Mouse (Mus musculus) stomach, postnatal 0 days (tissue): ENCODE measurements around the gene Grm1. TPM values are rescaled to one million over a fixed set of nuclear protein-coding genes. Genes with fewer than 3 reads are reported as not detected.

Source experiments
- ATAC-seq: fragments of 200-750 bp; cut with Nextera tagmentation; 2 replicates; pipeline ENCODE4 v1.8.0; 2017; ENCODE audit not compliant: low FRiP score, low TSS enrichment
- DNase-seq: peaks from one replicate; pipeline ENCODE4 v3.0.0-alpha.2; 2016; ENCODE audit warnings: low spot score
- H3K27ac ChIP-seq: fragments of 300-500 bp; sonication (generic); replicated peaks from 2 replicates; pipeline ENCODE4 v1.5.1; 2014; ENCODE audit warnings: mild to moderate bottlenecking, control low read depth
- H3K27me3 ChIP-seq: fragments of 300-500 bp; sonication (generic); 2 replicates; pipeline ENCODE4 v1.6.1; 2014; ENCODE audit warnings: low read length; ENCODE audit not compliant: control insufficient read depth, insufficient read depth
- H3K36me3 ChIP-seq: fragments of 300-500 bp; sonication (generic); 2 replicates; pipeline ENCODE4 v1.6.1; 2014; ENCODE audit warnings: low read length, mixed read lengths; ENCODE audit not compliant: control insufficient read depth, insufficient read depth
- H3K4me1 ChIP-seq: fragments of 300-500 bp; sonication (generic); replicated peaks from 2 replicates; pipeline ENCODE4 v1.6.1; 2014; ENCODE audit warnings: antibody characterized with exemption; ENCODE audit not compliant: control insufficient read depth, insufficient read depth
- H3K4me2 ChIP-seq: fragments of 300-500 bp; sonication (generic); replicated peaks from 2 replicates; pipeline ENCODE4 v1.6.1; 2014; ENCODE audit warnings: low read depth, mild to moderate bottlenecking, control low read depth, moderate library complexity
- H3K4me3 ChIP-seq: fragments of 300-500 bp; sonication (generic); 2 replicates; pipeline ENCODE4 v1.5.1; 2014; ENCODE audit warnings: low read depth, low read length, control low read depth
- H3K9ac ChIP-seq: fragments of 300-500 bp; sonication (generic); 2 replicates; pipeline ENCODE4 v1.6.1; 2014; ENCODE audit warnings: mild to moderate bottlenecking, low read length, control low read depth, mixed read lengths
- H3K9me3 ChIP-seq: fragments of 300-500 bp; sonication (generic); 2 replicates; pipeline ENCODE4 v1.6.1; 2016; ENCODE audit warnings: low read length; ENCODE audit not compliant: control insufficient read depth
- CTCF ChIP-seq: IDR thresholded peaks from 2 replicates; pipeline ENCODE4 v1.5.1; 2016; ENCODE audit warnings: antibody characterized with exemption, low read depth, mild to moderate bottlenecking, moderate library complexity
- EP300 ChIP-seq: optimal IDR thresholded peaks from 2 replicates; pipeline ENCODE3; 2016; ENCODE audit warnings: antibody characterized with exemption
- WGBS: fragments of 180-500 bp; shearing (Covaris S2); extraction: QIAGEN DNeasy Blood & Tissue Kit; methylation state at CpG from one replicate; pipeline ENCODE4 v1.1.7; 2014; 5-methylcytosine and 5-hydroxymethylcytosine counted together
- polyA plus RNA-seq: library from polyadenylated mRNA; unstranded; fragments of >200 nt; fragmentation: Nextera tagmentation; extraction: Ambion mirVana; gene quantifications from 2 replicates; pipeline ENCODE4 v1.2.1, GENCODE M21; 2015

Grm1 gene
- polyA plus RNA-seq, 1 experiment from 2014 or later, result not detected

DNA sequence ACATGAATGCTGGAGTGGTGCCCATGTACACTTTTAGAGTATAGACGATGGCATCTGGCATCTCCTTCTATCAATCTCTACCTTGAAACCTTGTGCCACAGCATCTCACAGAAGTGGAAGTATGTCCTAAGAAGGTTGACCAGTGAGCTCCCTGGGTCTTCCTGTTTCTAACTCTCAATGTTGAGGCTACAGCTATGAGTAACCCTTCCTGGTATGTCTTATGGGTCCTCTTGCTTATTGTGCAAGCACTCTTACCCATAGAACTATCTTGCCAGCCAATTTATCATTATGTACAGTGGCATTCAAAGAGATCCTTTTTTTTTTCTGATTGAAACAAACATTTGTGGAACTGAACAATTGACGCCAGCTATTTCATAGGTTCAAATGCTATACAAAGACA is 340.0 kb downstream of the Grm1 start:
- Histone ChIP-seq H3K9me3 (no peaks in the 10 kb centered on the region), H3K27me3 (no peaks in the 10 kb centered on the region), H3K36me3 (no peaks in the 10 kb centered on the region), H3K4me1 (no peaks in the 10 kb centered on the region), H3K9ac (no peak overlapping the region), H3K27ac (no peak overlapping the region), H3K4me3 (no peak overlapping the region), H3K4me2 (no peak overlapping the region)
- TF ChIP-seq CTCF (no peak), EP300 (no peak)
- no peak for ATAC-seq
- WGBS, result 92% methylated on average over 2 of the region's 2 CpGs
- no peak for DNase-seq

DNA sequence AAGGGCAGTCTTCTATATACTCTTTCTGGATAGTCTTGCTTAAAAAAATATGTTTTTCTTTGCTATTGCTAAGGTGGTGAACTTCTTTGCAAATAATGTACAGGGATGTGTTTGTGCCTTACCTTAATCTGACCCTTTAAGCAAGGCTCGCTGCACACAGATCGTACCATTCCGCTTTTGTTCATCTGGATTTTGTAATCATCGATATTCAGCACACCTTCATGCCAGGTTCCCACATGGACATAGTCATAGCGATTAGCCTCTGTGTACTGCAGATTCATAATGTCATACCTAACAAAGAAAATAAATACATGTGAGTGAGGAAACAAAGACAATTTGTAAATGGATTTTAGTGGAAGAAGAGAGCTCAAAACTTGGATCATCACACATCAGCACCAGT is 340.8 kb downstream of the Grm1 start:
- no peak for DNase-seq
- no peak overlapping the region for H3K27ac ChIP-seq
- H3K36me3 ChIP-seq, result no peaks in the 10 kb centered on the region
- H3K4me1 ChIP-seq, result no peaks in the 10 kb centered on the region
- H3K4me2 ChIP-seq, result no peak overlapping the region
- no peak overlapping the region for H3K4me3 ChIP-seq
- H3K9me3 ChIP-seq, result no peaks in the 10 kb centered on the region
- WGBS, result 88% methylated on average over 5 of the region's 5 CpGs
- no peak overlapping the region for H3K9ac ChIP-seq
- no peak for ATAC-seq
- no peak for TF ChIP-seq EP300
- no peak for TF ChIP-seq CTCF
- H3K27me3 ChIP-seq, result no peaks in the 10 kb centered on the region

DNA sequence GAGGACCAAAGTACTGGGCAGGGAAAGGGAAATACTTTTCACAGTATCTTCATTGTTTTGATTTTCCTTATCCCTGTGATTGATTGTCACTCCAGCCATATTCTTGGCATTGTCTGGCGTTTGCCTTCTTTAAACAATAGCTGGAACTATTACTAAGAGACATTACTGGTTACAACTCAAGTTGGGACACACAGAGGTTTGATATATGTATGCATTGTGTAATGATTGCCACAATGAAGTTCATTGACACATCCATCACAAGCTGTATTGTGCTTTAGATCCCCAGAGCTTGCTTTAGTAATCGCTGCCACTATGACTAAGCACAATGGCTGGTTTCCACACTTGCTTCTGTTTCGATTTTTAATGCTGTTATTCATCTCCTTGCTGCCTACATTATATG is 341.4 kb downstream of the Grm1 start:
- no peak for ATAC-seq

DNA sequence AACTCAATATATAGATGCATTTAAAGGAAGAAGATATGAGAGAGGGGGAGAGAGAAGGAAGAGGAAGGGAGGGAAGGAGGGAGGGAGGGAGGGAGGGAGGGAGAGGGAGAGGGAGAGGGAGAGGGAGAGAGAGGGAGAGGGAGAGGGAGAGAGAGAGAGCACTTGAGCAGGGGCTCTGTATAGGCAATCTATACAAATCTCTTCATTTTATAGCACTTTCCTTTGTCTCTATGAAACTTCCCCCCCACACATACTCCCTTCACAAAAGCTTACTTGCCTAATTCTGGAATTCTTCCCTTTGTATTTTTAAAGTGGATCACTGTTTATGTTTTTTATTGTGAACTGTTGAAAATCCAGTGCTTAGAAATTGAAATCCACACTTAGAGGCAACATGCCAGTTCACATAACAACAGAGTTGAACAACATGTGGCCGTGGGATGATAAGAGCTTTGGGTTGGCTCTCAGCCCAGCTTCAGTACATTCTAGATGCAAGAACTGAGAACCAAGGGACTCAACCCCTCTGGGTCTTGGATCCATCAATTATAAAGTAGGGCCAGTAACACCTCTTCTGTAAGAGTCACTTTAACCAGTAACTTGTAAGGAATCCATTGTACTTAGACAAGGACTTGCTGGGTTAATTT is 345.0 kb downstream of the Grm1 start:
- Histone ChIP-seq H3K4me1 (no peaks in the 10 kb centered on the region), H3K27me3 (no peaks in the 10 kb centered on the region), H3K9me3 (no peaks in the 10 kb centered on the region), H3K27ac (no peak overlapping the region), H3K9ac (no peak overlapping the region), H3K4me2 (no peak overlapping the region), H3K4me3 (no peak overlapping the region), H3K36me3 (no peaks in the 10 kb centered on the region)
- no peak for DNase-seq
- 34% methylated on average over 1 of the region's 1 CpGs for WGBS
- TF ChIP-seq CTCF (no peak), EP300 (no peak)
- no peak for ATAC-seq

More for the DNA sequence above, 341.4 kb downstream of the Grm1 start:
- Histone ChIP-seq H3K4me3 (no peak overlapping the region), H3K27me3 (no peaks in the 10 kb centered on the region), H3K27ac (no peak overlapping the region), H3K36me3 (no peaks in the 10 kb centered on the region), H3K4me1 (no peaks in the 10 kb centered on the region), H3K9ac (no peak overlapping the region), H3K4me2 (no peak overlapping the region), H3K9me3 (no peaks in the 10 kb centered on the region)
- no peak for DNase-seq
- TF ChIP-seq CTCF (no peak), EP300 (no peak)
- WGBS, result 61% methylated on average over 3 of the region's 3 CpGs

DNA sequence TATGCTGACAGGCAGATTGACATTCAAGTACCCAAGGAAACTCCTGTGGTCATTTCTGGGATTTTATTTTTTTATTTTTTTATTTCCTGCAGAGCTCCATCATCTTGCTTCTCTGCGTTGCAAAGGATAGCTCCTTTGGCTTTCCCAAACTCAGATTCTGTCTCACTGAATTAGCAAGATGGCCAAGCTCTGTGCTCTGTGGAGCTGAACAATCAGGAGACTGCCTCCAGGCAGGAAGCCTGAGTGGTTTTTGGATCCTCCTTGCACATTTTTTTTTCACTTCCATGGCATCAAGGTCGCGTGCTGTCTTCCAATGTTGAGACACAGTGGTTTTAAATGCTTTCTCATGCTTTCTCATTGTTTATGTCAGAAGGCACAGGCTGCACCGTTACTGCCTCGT is 347.6 kb downstream of the Grm1 start:
- DNase-seq (no peak), ATAC-seq (no peak)
- no peak overlapping the region for H3K4me3 ChIP-seq
- H3K27me3 ChIP-seq, result no peaks in the 10 kb centered on the region
- H3K4me1 ChIP-seq, result no peaks in the 10 kb centered on the region
- H3K9me3 ChIP-seq, result no peaks in the 10 kb centered on the region
- TF ChIP-seq EP300 (no peak), CTCF (no peak)
- no peaks in the 10 kb centered on the region for H3K36me3 ChIP-seq
- no peak overlapping the region for H3K4me2 ChIP-seq
- no peak overlapping the region for H3K27ac ChIP-seq
- H3K9ac ChIP-seq, result no peak overlapping the region
- 42% methylated on average over 5 of the region's 5 CpGs for WGBS

DNA sequence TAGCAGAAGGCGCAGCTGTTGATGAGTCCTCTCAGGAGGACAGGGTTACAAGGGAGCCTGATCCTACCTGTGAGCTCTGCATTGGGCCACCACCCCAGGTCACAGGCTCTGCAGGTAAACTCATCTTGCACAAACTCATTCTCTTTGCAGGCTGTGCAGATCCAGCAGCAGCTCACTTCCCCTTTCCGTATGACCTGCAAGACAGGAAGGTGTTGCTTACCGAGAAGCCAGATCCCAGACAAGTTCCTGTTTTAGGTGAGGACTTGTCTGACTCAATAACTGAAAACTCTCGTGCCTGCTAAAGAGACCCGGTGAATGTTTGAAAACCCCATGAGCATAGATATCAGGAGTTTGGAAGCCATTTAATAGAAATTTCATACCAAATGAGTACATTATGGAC is 349.1 kb downstream of the Grm1 start:
- no peak overlapping the region for H3K4me3 ChIP-seq
- no peaks in the 10 kb centered on the region for H3K36me3 ChIP-seq
- no peaks in the 10 kb centered on the region for H3K27me3 ChIP-seq
- ATAC-seq (no peak), DNase-seq (no peak)
- no peak overlapping the region for H3K4me2 ChIP-seq
- no peak overlapping the region for H3K9ac ChIP-seq
- 77% methylated on average over 5 of the region's 5 CpGs for WGBS
- H3K4me1 ChIP-seq, result no peaks in the 10 kb centered on the region
- H3K9me3 ChIP-seq, result no peaks in the 10 kb centered on the region
- no peak overlapping the region for H3K27ac ChIP-seq
- TF ChIP-seq CTCF, result no peak
- no peak for TF ChIP-seq EP300
